Mouse (Mus musculus): Measurements from ENCODE around the gene Tmem59l. TPM values are rescaled to one million over a fixed set of nuclear protein-coding genes. Genes with fewer than 3 reads are reported as not detected.
A peak's percentile ranks its signal among the peaks of the same experiment; 100 is the strongest.

Gene Tmem59l
- polyA plus RNA-seq, 1 experiment = 62.6 TPM

DNA sequence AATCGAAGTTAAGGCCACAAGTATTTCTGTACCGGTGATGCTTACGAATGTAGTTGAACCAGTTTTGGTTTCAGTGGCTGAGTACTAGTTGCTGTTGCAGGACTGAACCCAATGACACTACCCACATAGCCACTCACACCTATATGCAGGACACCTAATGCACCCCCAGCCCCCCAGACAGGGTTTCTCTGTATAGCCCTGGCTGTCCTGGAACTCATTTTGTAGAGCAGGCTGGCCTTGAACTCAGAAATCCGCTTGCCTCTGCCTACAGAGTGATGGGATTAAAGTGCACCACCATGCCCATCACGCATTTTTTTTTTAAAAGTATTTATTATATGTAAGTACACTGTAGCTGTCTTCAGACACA, 19.9 kb upstream of the Tmem59l start:
- Histone ChIP-seq H3K36me3 (ENCODE audit: control insufficient read depth, insufficient read depth, low read length) (no peaks in the 10 kb centered on the region; the same call in 1 of the 2 replicates), H3K27me3 (ENCODE audit: control insufficient read depth, insufficient read depth, low read length) (no peaks in the 10 kb centered on the region), H3K27ac (ENCODE audit: control insufficient read depth, insufficient read depth, low read depth, low read length) (no peak overlapping the region; the same call in 1 of the 2 replicates), H3K4me1 (ENCODE audit: control insufficient read depth, insufficient read depth, low read length) (peaks cover 40% of the 10 kb centered on the region), H3K4me3 (ENCODE audit: control insufficient read depth, low read depth, low read length) (peak overlapping the region; percentile 83)
- TF ChIP-seq POLR2A (IDR thresholded peaks at IDR 0.05; ENCODE audit: control insufficient read depth, low read depth, low read length) (no peak), CTCF (IDR thresholded peaks at IDR 0.05; ENCODE audit: control insufficient read depth, insufficient read depth, insufficient replicate concordance, low read depth, low read length) (no peak)

DNA sequence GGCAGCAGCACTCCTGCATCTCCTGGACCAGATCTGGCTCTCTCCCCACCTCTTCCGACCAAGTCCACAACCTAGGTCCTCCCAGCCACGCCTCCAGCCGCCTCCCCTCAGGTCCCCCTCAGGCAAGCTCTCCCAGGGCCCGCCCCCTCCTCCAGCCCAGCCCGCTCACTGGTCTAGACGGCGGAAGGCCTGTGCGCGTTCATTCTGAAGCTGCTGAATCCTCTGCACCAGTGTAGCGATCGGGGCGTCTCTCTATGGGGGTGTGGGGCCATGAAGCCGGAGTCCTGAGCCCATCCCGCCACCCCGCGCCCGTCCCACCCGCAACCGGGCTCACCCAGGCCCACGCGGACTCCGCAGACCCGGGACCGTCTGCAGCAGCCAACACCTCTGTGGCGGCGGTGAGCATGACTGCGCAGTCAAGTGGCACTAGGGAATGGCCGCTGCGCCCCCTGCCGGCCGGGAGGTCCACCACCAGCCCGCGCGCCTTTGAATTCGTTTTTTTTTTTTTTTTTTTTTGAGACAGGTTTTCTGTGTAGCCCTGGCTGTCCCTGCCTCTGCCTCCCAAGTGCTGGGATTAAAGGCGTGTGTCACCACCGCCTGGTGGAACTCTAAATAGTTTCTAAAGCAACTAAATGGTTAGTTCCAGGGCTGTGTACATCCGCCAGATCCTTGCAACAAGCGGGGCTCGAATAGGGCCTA, 19.3 kb upstream of the Tmem59l start, which contains the start of gene Rex1bd:
TSS of gene Rex1bd (minus strand) at position 425 of the 699 bp plus-strand sequence.
- Histone ChIP-seq H3K36me3 (ENCODE audit: control insufficient read depth, insufficient read depth, low read length) (no peaks in the 10 kb centered on the region; the same call in 1 of the 2 replicates), H3K27me3 (ENCODE audit: control insufficient read depth, insufficient read depth, low read length) (no peaks in the 10 kb centered on the region), H3K4me3 (ENCODE audit: control insufficient read depth, low read depth, low read length) (peak within 1 kb of the TSS; percentile 83), H3K4me1 (ENCODE audit: control insufficient read depth, insufficient read depth, low read length) (peaks cover 45% of the 10 kb centered on the region), H3K27ac (ENCODE audit: control insufficient read depth, insufficient read depth, low read depth, low read length) (peak within 1 kb of the TSS; percentile 63)
- peak; percentile 69; the same call in 1 of the 2 replicates for TF ChIP-seq CTCF (IDR thresholded peaks at IDR 0.05; ENCODE audit: control insufficient read depth, insufficient read depth, insufficient replicate concordance, low read depth, low read length)
- TF ChIP-seq POLR2A (IDR thresholded peaks at IDR 0.05; ENCODE audit: control insufficient read depth, low read depth, low read length) = peak; percentile 8; the same call in 1 of the 2 replicates

DNA sequence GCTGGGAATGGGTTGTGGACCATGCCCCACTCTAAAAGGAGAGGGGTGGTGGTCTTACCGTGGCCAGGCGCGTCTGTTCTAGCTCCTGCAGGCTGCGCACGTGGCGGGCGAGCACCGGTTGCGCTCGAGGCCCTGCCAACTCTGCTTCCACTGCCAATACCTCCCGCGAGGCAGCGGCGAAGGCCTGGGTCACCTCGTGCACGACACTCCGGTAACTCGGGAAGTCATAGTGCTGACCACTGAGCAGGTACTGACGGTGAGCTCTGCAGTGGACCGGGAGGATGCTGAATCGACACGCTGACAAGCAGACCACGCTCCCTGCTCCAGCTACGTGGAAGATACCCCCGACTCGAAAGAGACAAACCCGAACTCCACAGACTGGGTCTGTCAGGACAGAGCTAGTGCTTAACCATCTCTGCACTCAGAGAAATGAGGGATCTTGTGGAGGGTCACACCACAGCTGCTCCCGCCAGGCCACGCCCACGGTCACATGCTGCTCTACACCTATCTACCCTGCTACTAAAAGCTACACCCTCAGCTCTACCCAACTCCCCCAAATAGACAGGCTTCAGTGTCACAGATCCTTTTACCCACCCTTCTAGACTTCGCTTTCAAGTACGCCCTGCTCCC, 18.7 kb upstream of the Tmem59l start:
- Histone ChIP-seq H3K4me3 (ENCODE audit: control insufficient read depth, low read depth, low read length) (peak overlapping the region; percentile 83), H3K27ac (ENCODE audit: control insufficient read depth, insufficient read depth, low read depth, low read length) (peak overlapping the region; percentile 63), H3K36me3 (ENCODE audit: control insufficient read depth, insufficient read depth, low read length) (no peaks in the 10 kb centered on the region; the same call in 1 of the 2 replicates), H3K27me3 (ENCODE audit: control insufficient read depth, insufficient read depth, low read length) (no peaks in the 10 kb centered on the region), H3K4me1 (ENCODE audit: control insufficient read depth, insufficient read depth, low read length) (peaks cover 49% of the 10 kb centered on the region)
- TF ChIP-seq POLR2A (IDR thresholded peaks at IDR 0.05; ENCODE audit: control insufficient read depth, low read depth, low read length) (no peak), CTCF (IDR thresholded peaks at IDR 0.05; ENCODE audit: control insufficient read depth, insufficient read depth, insufficient replicate concordance, low read depth, low read length) (peak; percentile 5; the same call in 1 of the 2 replicates)

- no peak overlapping the region for H3K27ac ChIP-seq (ENCODE audit: control insufficient read depth, insufficient read depth, low read depth, low read length)
- no peak overlapping the region for H3K4me3 ChIP-seq (ENCODE audit: control insufficient read depth, low read depth, low read length)
- no peaks in the 10 kb centered on the region; the same call in 1 of the 2 replicates for H3K36me3 ChIP-seq (ENCODE audit: control insufficient read depth, insufficient read depth, low read length)
- no peaks in the 10 kb centered on the region for H3K27me3 ChIP-seq (ENCODE audit: control insufficient read depth, insufficient read depth, low read length)
- TF ChIP-seq POLR2A (IDR thresholded peaks at IDR 0.05; ENCODE audit: control insufficient read depth, low read depth, low read length) (no peak), CTCF (IDR thresholded peaks at IDR 0.05; ENCODE audit: control insufficient read depth, insufficient read depth, insufficient replicate concordance, low read depth, low read length) (peak; percentile 59; the same call in 1 of the 2 replicates)
- H3K4me1 ChIP-seq (ENCODE audit: control insufficient read depth, insufficient read depth, low read length) = peaks cover 56% of the 10 kb centered on the region
Measured at GRCm38 (mm10) chr8:70504851-70505250, 17.7 kb upstream of the Tmem59l start.

- Histone ChIP-seq H3K27ac (ENCODE audit: control insufficient read depth, insufficient read depth, low read depth, low read length) (no peak overlapping the region), H3K36me3 (ENCODE audit: control insufficient read depth, insufficient read depth, low read length) (no peaks in the 10 kb centered on the region; the same call in 1 of the 2 replicates), H3K27me3 (ENCODE audit: control insufficient read depth, insufficient read depth, low read length) (no peaks in the 10 kb centered on the region), H3K4me1 (ENCODE audit: control insufficient read depth, insufficient read depth, low read length) (peaks cover 56% of the 10 kb centered on the region), H3K4me3 (ENCODE audit: control insufficient read depth, low read depth, low read length) (no peak overlapping the region)
- TF ChIP-seq POLR2A (IDR thresholded peaks at IDR 0.05; ENCODE audit: control insufficient read depth, low read depth, low read length) (no peak), CTCF (IDR thresholded peaks at IDR 0.05; ENCODE audit: control insufficient read depth, insufficient read depth, insufficient replicate concordance, low read depth, low read length) (no peak)
Measured at GRCm38 (mm10) chr8:70504291-70504716, 17.1 kb upstream of the Tmem59l start.

GRCm38 (mm10) chr8:70503062-70503750, 16.0 kb upstream of the Tmem59l start:
- TF ChIP-seq CTCF (IDR thresholded peaks at IDR 0.05; ENCODE audit: control insufficient read depth, insufficient read depth, insufficient replicate concordance, low read depth, low read length) (peak; percentile 68), POLR2A (IDR thresholded peaks at IDR 0.05; ENCODE audit: control insufficient read depth, low read depth, low read length) (no peak)
- Histone ChIP-seq H3K27me3 (ENCODE audit: control insufficient read depth, insufficient read depth, low read length) (no peaks in the 10 kb centered on the region), H3K4me3 (ENCODE audit: control insufficient read depth, low read depth, low read length) (peak overlapping the region; percentile 37), H3K36me3 (ENCODE audit: control insufficient read depth, insufficient read depth, low read length) (no peaks in the 10 kb centered on the region), H3K4me1 (ENCODE audit: control insufficient read depth, insufficient read depth, low read length) (peaks cover 56% of the 10 kb centered on the region), H3K27ac (ENCODE audit: control insufficient read depth, insufficient read depth, low read depth, low read length) (no peak overlapping the region)

- Histone ChIP-seq H3K27me3 (ENCODE audit: control insufficient read depth, insufficient read depth, low read length) (no peaks in the 10 kb centered on the region), H3K36me3 (ENCODE audit: control insufficient read depth, insufficient read depth, low read length) (no peaks in the 10 kb centered on the region), H3K4me3 (ENCODE audit: control insufficient read depth, low read depth, low read length) (peak overlapping the region; percentile 23), H3K4me1 (ENCODE audit: control insufficient read depth, insufficient read depth, low read length) (peaks cover 56% of the 10 kb centered on the region), H3K27ac (ENCODE audit: control insufficient read depth, insufficient read depth, low read depth, low read length) (no peak overlapping the region; the same call in 1 of the 2 replicates)
- no peak for TF ChIP-seq POLR2A (IDR thresholded peaks at IDR 0.05; ENCODE audit: control insufficient read depth, low read depth, low read length)
Measured at GRCm38 (mm10) chr8:70502540-70502939, 15.4 kb upstream of the Tmem59l start.

Data from testis, adult 2 months (tissue).